Mouse (Mus musculus): ENCODE measurements at regions not wholly inside any gene's neighbourhood (a gene's known extent, or its start where the extent isn't known, plus 50 kb on each side); places are given as distances from the start of the nearest gene placed in this dataset.

DNA sequence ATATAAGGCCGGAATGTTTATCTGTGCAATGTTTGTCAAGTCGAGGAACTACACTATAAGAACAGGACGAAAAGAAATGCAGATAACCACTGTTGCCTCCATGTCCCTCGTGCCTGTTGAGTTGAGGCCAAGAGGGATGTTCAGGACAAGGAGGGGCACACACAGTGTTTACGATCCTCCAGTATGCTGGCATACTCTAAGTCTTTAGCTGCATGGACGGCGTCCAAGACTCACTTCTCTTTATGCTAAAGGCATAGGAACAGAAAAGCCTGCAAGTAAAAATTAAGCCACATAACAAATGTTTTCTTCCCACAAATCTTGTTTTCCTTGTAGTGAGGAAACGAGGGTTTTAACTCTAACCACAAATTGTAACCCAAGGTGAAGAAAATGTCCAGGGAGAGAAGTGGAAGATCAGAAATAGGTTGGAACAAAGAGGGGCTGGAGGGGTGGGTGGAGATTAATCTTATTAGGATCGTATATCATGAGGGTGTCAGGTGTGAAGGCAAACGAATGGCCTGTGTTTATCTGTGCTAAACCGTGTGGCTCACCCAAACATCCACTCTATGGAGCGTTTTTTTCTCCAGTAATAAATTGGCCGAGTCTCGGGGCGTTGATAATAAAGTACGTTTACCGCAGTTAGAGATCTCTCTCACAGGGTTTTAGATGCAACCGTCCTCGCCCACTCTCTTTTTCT is 521.8 kb downstream of the Nr2f2 start:
- DNase-seq (ENCODE audit: low read depth), result peak; percentile 11

GRCm38 (mm10) chr7:69837379-69837778 is 529.2 kb downstream of the Nr2f2 start:
- no peak for DNase-seq (ENCODE audit: low read depth)

GRCm38 (mm10) chr7:69827251-69827650 is 539.3 kb downstream of the Nr2f2 start:
- no peak for DNase-seq (ENCODE audit: low read depth)

GRCm38 (mm10) chr7:69820570-69820969 is 546.0 kb downstream of the Nr2f2 start:
- DNase-seq (ENCODE audit: low read depth), result peak; percentile 55

- DNase-seq (ENCODE audit: low read depth), result peak; percentile 28
Observed at GRCm38 (mm10) chr7:69812301-69812700, 554.2 kb downstream of the Nr2f2 start.

GRCm38 (mm10) chr7:69810873-69811272 is 555.7 kb downstream of the Nr2f2 start:
- DNase-seq (ENCODE audit: low read depth), result peak; percentile 52

DNA sequence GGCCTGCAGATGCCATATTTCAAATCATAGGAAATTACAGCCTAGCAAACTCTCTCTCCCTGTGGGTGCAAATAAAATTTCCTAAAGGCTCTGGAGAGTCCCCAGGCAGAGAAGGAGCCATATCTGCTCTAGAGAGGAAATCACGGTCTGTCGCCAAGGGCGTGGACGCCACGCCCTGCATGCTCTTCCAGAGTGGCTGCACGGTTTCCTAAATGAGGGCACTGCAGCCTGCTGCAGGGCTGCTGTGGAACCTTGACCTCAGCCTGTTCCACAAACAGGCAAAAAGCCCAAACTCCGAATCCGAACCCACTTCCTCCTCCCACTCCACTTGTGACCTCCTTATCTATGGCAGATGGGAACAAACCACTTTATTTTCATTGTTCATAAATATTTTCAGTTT is 559.3 kb downstream of the Nr2f2 start:
- no peak for DNase-seq (ENCODE audit: low read depth)

GRCm38 (mm10) chr7:69770980-69771348 is 595.6 kb downstream of the Nr2f2 start:
- DNase-seq (ENCODE audit: low read depth), result no peak

GRCm38 (mm10) chr7:69770313-69770979 is 596.1 kb downstream of the Nr2f2 start:
- DNase-seq (ENCODE audit: low read depth), result no peak

GRCm38 (mm10) chr7:69766451-69766850 is 600.1 kb downstream of the Nr2f2 start:
- peak; percentile 71 for DNase-seq (ENCODE audit: low read depth)

GRCm38 (mm10) chr7:69740495-69740894 is 626.0 kb downstream of the Nr2f2 start:
- DNase-seq (ENCODE audit: low read depth), result no peak

- no peak for DNase-seq (ENCODE audit: low read depth)
Observed at GRCm38 (mm10) chr7:69738998-69739397, 627.5 kb downstream of the Nr2f2 start.

DNA sequence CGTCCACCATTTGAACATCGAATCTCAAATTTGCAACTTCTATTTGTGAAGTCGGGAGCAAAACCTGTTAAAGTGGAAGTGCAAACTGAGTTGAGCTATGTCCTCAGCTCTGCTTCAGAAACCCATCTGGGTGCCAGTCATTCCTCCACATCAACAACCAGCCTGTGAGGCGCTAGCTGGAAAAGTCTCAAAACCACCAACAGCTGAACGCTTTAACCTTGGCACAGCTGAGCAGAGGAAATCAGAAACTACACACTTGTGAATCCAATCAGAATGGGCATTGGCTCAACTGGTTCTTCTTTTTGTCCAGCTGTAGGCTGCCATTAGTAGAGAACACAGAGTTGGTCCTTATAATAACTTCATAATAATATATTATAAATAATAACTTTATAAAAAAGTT is 651.5 kb downstream of the Nr2f2 start:
- peak; percentile 75 for DNase-seq (ENCODE audit: low read depth)

GRCm38 (mm10) chr7:69670211-69670610 is 696.3 kb downstream of the Nr2f2 start:
- DNase-seq (ENCODE audit: low read depth), result peak; percentile 71

GRCm38 (mm10) chr7:69655583-69655982 is 711.0 kb downstream of the Nr2f2 start:
- no peak for DNase-seq (ENCODE audit: low read depth)

DNA sequence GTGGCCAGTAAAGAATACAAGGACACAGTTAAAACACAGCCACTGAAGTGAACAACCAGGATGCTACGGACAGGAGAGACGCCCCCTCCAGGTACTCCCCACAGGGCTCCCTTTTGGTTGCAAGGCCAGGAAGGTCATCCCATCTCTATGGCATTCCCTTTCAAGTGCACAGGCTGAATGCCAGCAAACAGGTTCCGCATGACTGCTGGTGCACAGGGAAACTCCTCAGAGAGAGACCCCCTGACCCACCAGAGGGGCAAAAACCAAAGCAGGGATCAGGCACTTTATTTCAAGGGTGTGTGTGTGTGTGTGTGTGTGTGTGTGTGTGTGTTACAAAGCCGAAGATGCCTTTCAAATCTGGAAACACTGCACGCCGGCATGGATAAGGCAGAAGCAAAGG is 721.1 kb downstream of the Nr2f2 start:
- no peak for DNase-seq (ENCODE audit: low read depth)

- no peak for DNase-seq (ENCODE audit: low read depth)
Observed at GRCm38 (mm10) chr7:69641652-69642051, 724.9 kb downstream of the Nr2f2 start.

DNA sequence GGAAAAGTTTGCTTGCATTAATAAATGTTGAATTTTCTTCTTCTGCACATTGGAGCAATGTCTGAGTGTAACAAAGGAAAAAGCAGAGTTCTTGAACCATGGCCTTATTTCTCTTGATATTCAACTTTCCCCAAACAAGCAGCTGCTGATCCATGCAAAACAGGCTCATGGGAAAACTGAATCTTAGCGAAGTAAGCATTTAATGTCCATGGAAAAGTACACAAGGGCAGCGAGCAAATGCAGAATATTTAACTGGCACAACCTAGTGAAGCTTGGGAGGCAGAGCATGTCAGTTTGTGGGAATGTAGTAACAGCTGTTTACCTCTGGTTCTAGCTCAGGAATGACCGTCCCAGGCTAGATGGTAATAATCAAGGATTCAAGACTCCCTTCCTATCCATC is 766.7 kb downstream of the Nr2f2 start:
- no peak for DNase-seq (ENCODE audit: low read depth)

- no peak for DNase-seq (ENCODE audit: low read depth)
Observed at GRCm38 (mm10) chr7:69585716-69586115, 780.8 kb downstream of the Nr2f2 start.

DNA sequence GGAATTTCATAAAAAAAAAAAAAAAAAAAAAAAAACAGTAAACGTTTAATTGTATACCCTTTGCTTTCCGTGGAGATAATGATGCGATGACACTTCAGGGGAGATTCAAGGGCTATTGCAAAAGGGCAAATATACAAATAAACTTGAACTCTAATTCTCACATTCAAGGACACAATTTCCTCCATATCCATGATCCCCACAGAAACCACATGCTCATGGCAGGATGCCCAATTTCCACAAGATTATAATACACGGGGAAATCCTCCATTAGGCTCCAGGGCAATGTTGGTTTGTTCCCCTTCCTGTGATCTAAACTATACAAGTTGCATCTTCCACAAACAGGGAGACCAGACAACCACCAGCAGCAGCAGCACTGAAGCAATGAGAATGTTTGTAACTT is 781.4 kb downstream of the Nr2f2 start:
- DNase-seq (ENCODE audit: low read depth), result peak; percentile 61

DNA sequence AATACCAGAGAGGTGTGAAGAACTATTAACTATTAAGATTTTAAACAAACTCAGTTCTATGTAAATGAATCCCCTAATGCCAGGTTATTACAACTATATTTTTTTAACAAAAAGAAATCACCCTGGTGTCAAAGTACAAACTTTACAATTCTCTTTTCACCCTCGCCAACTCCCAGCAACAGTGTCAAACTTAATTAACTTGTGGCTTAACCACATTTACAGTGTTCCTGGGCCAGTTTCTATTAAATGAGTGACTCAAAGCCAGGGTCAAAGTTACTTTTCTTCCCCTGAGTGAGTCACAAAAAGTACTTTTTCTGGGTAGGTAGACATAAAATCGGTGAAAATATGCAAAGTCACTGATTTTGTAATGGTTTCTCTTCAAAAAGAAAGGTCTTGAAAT is 782.0 kb downstream of the Nr2f2 start:
- peak; percentile 62 for DNase-seq (ENCODE audit: low read depth)

DNA sequence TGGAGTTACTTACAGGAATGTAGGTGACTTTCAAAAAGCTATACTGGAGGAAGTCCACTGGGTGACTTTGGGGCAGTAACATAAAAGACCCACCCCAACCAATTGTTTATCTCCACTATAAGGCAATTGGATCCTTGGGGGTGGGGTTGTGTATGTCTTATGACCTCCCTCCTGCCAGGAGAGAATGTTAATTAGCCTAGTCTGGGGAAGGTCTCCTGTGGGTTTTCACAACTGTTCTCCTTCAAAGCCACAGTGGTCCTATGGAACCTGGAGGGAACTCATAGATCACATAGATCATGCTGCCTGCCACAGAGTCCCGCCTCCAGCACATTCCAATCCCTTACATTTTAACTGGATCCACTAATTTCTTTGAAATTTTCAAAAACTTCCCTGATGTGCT is 782.6 kb downstream of the Nr2f2 start:
- DNase-seq (ENCODE audit: low read depth), result no peak

- DNase-seq (ENCODE audit: low read depth), result no peak
Observed at GRCm38 (mm10) chr7:69581668-69582067, 784.9 kb downstream of the Nr2f2 start.
